In genomic region chr5:135363540-135363939, GRCm38 (mm10) we compare ENCODE assay signal across 9 mouse cellular contexts. TPM values are rescaled to one million over a fixed set of nuclear protein-coding genes. Genes with fewer than 3 reads are reported as not detected.
A peak's percentile ranks its signal among the peaks of the same experiment; 100 is the strongest.
DNase-seq lines count a peak whose midpoint lies in the region; ATAC-seq and TF ChIP-seq lines count a peak whose summit lies in the region.
"Had no signal": no experiment of that assay in that cellular context is flagged by ENCODE, and none has a peak within 500 bp of the region (broad histone marks: within the 10 kb centered on the region; RNA-seq: fewer than 3 reads in every experiment).

No protein-coding gene starts in this region.

- H3K79me2 ChIP-seq in MEL (ENCODE audit: control insufficient read depth, insufficient read depth, low read length, poor library complexity): no peaks in the 10 kb centered on the region

- no peaks in the 10 kb centered on the region for H3K4me1 ChIP-seq in intestine, postnatal 0 days (replicated peaks; ENCODE audit: control insufficient read depth, insufficient read depth, low read length)
- H3K4me1 ChIP-seq in intestine, embryonic 15.5 days (replicated peaks): no peaks in the 10 kb centered on the region
- H3K4me1 ChIP-seq in MEL (ENCODE audit: control insufficient read depth in 1 of 2, insufficient read depth in 2 of 2, low read length in 2 of 2): no peaks in the 10 kb centered on the region
- H3K4me1 ChIP-seq in liver, postnatal 0 days (ENCODE audit: insufficient read depth): no peaks in the 10 kb centered on the region
- H3K4me1 ChIP-seq: embryonic facial prominence, embryonic 12.5 days had no signal

- no peak overlapping the region for H3K27ac ChIP-seq in intestine, postnatal 0 days (ENCODE audit: low read depth, low read length)
- H3K27ac ChIP-seq in intestine, embryonic 15.5 days: no peak overlapping the region
- H3K27ac ChIP-seq in MEL (ENCODE audit: control insufficient read depth, low read depth, low read length): no peak overlapping the region
- H3K27ac ChIP-seq in liver, postnatal 0 days (ENCODE audit: low read depth): no peak overlapping the region
- H3K27ac ChIP-seq: embryonic facial prominence, embryonic 12.5 days had no signal

- no peak for ATAC-seq in intestine, postnatal 0 days
- ATAC-seq in intestine, embryonic 15.5 days: no peak
- no peak for ATAC-seq in liver, postnatal 0 days
- ATAC-seq in activated CD4-positive, CD25-positive, alpha-beta regulatory T cell, adult 4 months: no peak

- no peaks in the 10 kb centered on the region for H3K9me3 ChIP-seq in intestine, postnatal 0 days (ENCODE audit: control insufficient read depth)
- no peaks in the 10 kb centered on the region for H3K9me3 ChIP-seq in intestine, embryonic 15.5 days
- no peaks in the 10 kb centered on the region for H3K9me3 ChIP-seq in MEL (replicated peaks; ENCODE audit: insufficient read depth, low read length)
- no peaks in the 10 kb centered on the region for H3K9me3 ChIP-seq in liver, postnatal 0 days (ENCODE audit: low read length)
- H3K9me3 ChIP-seq: embryonic facial prominence, embryonic 12.5 days had no signal

- no peaks in the 10 kb centered on the region for H3K27me3 ChIP-seq in intestine, postnatal 0 days (replicated peaks; ENCODE audit: control insufficient read depth, insufficient read depth, low read length)
- H3K27me3 ChIP-seq in intestine, embryonic 15.5 days (replicated peaks): no peaks in the 10 kb centered on the region
- peaks cover 2% of the 10 kb centered on the region in 2 experiments; a peak in 3 of 4 replicates for H3K27me3 ChIP-seq in MEL (ENCODE audit: control insufficient read depth in 1 of 2, insufficient read depth in 2 of 2, low read length in 2 of 2)
- H3K27me3 ChIP-seq in liver, postnatal 0 days (ENCODE audit: insufficient read depth, low read length): no peaks in the 10 kb centered on the region
- H3K27me3 ChIP-seq: embryonic facial prominence, embryonic 12.5 days had no signal

- H3K4me2 ChIP-seq in intestine, postnatal 0 days (replicated peaks; ENCODE audit: low read depth): no peak overlapping the region
- H3K4me2 ChIP-seq in intestine, embryonic 15.5 days (replicated peaks): no peak overlapping the region
- H3K4me2 ChIP-seq in liver, postnatal 0 days (ENCODE audit: low read depth, low read length): no peak overlapping the region
- H3K4me2 ChIP-seq: embryonic facial prominence, embryonic 12.5 days had no signal

- H3K9ac ChIP-seq in intestine, postnatal 0 days (ENCODE audit: low read depth, low read length): no peak overlapping the region
- no peak overlapping the region for H3K9ac ChIP-seq in intestine, embryonic 15.5 days
- no peak overlapping the region for H3K9ac ChIP-seq in MEL (ENCODE audit: control insufficient read depth, low read depth, low read length, poor library complexity, severe bottlenecking)
- no peak overlapping the region for H3K9ac ChIP-seq in liver, postnatal 0 days (replicated peaks)
- H3K9ac ChIP-seq: embryonic facial prominence, embryonic 12.5 days had no signal

- H3K36me3 ChIP-seq in intestine, postnatal 0 days (ENCODE audit: control insufficient read depth, insufficient read depth): no peaks in the 10 kb centered on the region
- no peaks in the 10 kb centered on the region for H3K36me3 ChIP-seq in intestine, embryonic 15.5 days
- no peaks in the 10 kb centered on the region for H3K36me3 ChIP-seq in MEL (ENCODE audit: control insufficient read depth in 1 of 2, insufficient read depth in 2 of 2, low read length in 2 of 2)
- H3K36me3 ChIP-seq in liver, postnatal 0 days (replicated peaks; ENCODE audit: insufficient read depth, low read length): no peaks in the 10 kb centered on the region
- H3K36me3 ChIP-seq: embryonic facial prominence, embryonic 12.5 days had no signal

- TF ChIP-seq EP300 in MEL (IDR thresholded peaks at IDR 0.05; ENCODE audit: low read depth in 1 of 2, low read length in 2 of 2): no peak
- no peak for TF ChIP-seq EP300 in liver, postnatal 0 days (IDR thresholded peaks at IDR 0.05; ENCODE audit: low read depth)

- peak; percentile 80 for TF ChIP-seq CTCF in intestine, postnatal 0 days (IDR thresholded peaks at IDR 0.05; ENCODE audit: low read depth)
- peak in 2 of 3 experiments; percentile 44 to 51; a peak in 5 of 6 replicates for TF ChIP-seq CTCF in MEL (IDR thresholded peaks at IDR 0.05 in 2 of 3, conservative IDR thresholded peaks at IDR 0.05 in 1 of 3; ENCODE audit: control insufficient read depth in 1 of 3, insufficient read depth in 1 of 3, low read depth in 2 of 3, low read length in 3 of 3, poor library complexity in 1 of 3, severe bottlenecking in 1 of 3)
- peak; percentile 70 for TF ChIP-seq CTCF in liver, postnatal 0 days (IDR thresholded peaks at IDR 0.05; ENCODE audit: low read depth)

- no peak for TF ChIP-seq POLR2A in MEL (IDR thresholded peaks at IDR 0.05; ENCODE audit: control insufficient read depth in 1 of 2, insufficient read depth in 1 of 2, low read depth in 1 of 2, low read length in 2 of 2, poor library complexity in 1 of 2)

- H3K4me3 ChIP-seq in intestine, postnatal 0 days (ENCODE audit: low read depth, low read length): no peak overlapping the region
- no peak overlapping the region for H3K4me3 ChIP-seq in intestine, embryonic 15.5 days (replicated peaks)
- H3K4me3 ChIP-seq in MEL (ENCODE audit: control insufficient read depth in 1 of 2, insufficient read depth in 1 of 2, low read depth in 2 of 2, low read length in 2 of 2): no peak overlapping the region
- H3K4me3 ChIP-seq in liver, postnatal 0 days (ENCODE audit: low read depth, low read length): no peak overlapping the region
- H3K4me3 ChIP-seq: embryonic facial prominence, embryonic 12.5 days had no signal

- 29% methylated on average over 12 of the region's 12 CpGs for WGBS in intestine, postnatal 0 days
- WGBS in intestine, embryonic 15.5 days: 32% methylated on average over 12 of the region's 12 CpGs
- 31% methylated on average over 12 of the region's 12 CpGs for WGBS in liver, postnatal 0 days (ENCODE audit: insufficient replicate concordance)

- no peak for DNase-seq in MEL (ENCODE audit: low read depth, low spot score)
- peak; percentile 81 for DNase-seq in embryo, embryonic 10.5 days (ENCODE audit: low spot score)
- no peak for DNase-seq in liver, postnatal 0 days
- no peak for DNase-seq in urinary bladder, postnatal 10 days (ENCODE audit: low spot score)
- no peak for DNase-seq in left cerebral cortex, adult 9 months (ENCODE audit: low spot score in 2 of 2)

- no peak for TF ChIP-seq RAD21 in MEL (IDR thresholded peaks at IDR 0.05; ENCODE audit: low read depth, low read length)

TF ChIP-seq in MEL, 35 proteins besides CTCF, POLR2A, EP300 and RAD21:
- TF ChIP-seq SMC3 (IDR thresholded peaks at IDR 0.05; ENCODE audit: low read depth, low read length): peak; percentile 38; the same call in 1 of the 2 replicates
- no peak for TF ChIP-seq MAZ (IDR thresholded peaks at IDR 0.05; ENCODE audit: low read depth, low read length)

RNA-seq across cellular contexts. Expression of gene Nsun5, which starts 6.2 kb away (rescaled TPM):
- 9.8 and 12.0 TPM in 2 replicates for polyA plus RNA-seq in intestine, postnatal 0 days (2015; fragmentation: Nextera tagmentation; extraction: Ambion mirVana)
- polyA plus RNA-seq in intestine, embryonic 15.5 days (2015; fragmentation: Nextera tagmentation; extraction: Ambion mirVana): 30.2 and 35.8 TPM in 2 replicates
- total RNA-seq in MEL (2012; rRNA removed): 70.8 and 90.0 TPM in 2 replicates
- 100 to 1,000 TPM in 1 of 2 experiments, 10 to 100 TPM in 1; 97.5 to 178 TPM for polyA plus RNA-seq in MEL (2012; ENCODE audit: insufficient read depth in 1 of 2, insufficient read length in 2 of 2, low read depth in 1 of 2, low replicate concordance in 2 of 2, missing spikeins in 1 of 2)
- 9.4 and 10.0 TPM in 2 replicates for polyA plus RNA-seq in liver, postnatal 0 days (2015; fragmentation: Nextera tagmentation; extraction: Ambion mirVana)
- 10 to 100 TPM; 19.9 to 22.0 TPM for polyA plus RNA-seq in activated CD4-positive, CD25-positive, alpha-beta regulatory T cell, adult 4 months (2017; shearing (Covaris generic))

RNA-seq across cellular contexts. Expression of gene Trim50, which starts 10.4 kb away (rescaled TPM):
- polyA plus RNA-seq in intestine, postnatal 0 days (2015; fragmentation: Nextera tagmentation; extraction: Ambion mirVana): 0.24 and 0.30 TPM in 2 replicates
- 0.16 and 0.23 TPM in 2 replicates for polyA plus RNA-seq in intestine, embryonic 15.5 days (2015; fragmentation: Nextera tagmentation; extraction: Ambion mirVana)
- not detected in 2 replicates for total RNA-seq in MEL (2012; rRNA removed)
- not detected for polyA plus RNA-seq in MEL (2012; ENCODE audit: insufficient read depth in 1 of 2, insufficient read length in 2 of 2, low read depth in 1 of 2, low replicate concordance in 2 of 2, missing spikeins in 1 of 2)
- polyA plus RNA-seq in liver, postnatal 0 days (2015; fragmentation: Nextera tagmentation; extraction: Ambion mirVana): not detected in 2 replicates
- polyA plus RNA-seq in activated CD4-positive, CD25-positive, alpha-beta regulatory T cell, adult 4 months (2017; shearing (Covaris generic)): under 1 TPM in 1 of 2 experiments, not detected in 1; 0.22 TPM
- polyA plus RNA-seq: embryonic facial prominence, embryonic 12.5 days had no signal

RNA-seq across cellular contexts. Expression of gene Fkbp6, which starts 13.7 kb away (rescaled TPM):
- 0.12 and 0.34 TPM in 2 replicates for polyA plus RNA-seq in intestine, postnatal 0 days (2015; fragmentation: Nextera tagmentation; extraction: Ambion mirVana)
- polyA plus RNA-seq in intestine, embryonic 15.5 days (2015; fragmentation: Nextera tagmentation; extraction: Ambion mirVana): 0.40 and 0.56 TPM in 2 replicates
- 0.19 TPM in 1 of 2 replicates, not detected in the other for total RNA-seq in MEL (2012; rRNA removed)
- under 1 TPM in 1 of 2 experiments, not detected in 1; 0.10 TPM for polyA plus RNA-seq in MEL (2012; ENCODE audit: insufficient read depth in 1 of 2, insufficient read length in 2 of 2, low read depth in 1 of 2, low replicate concordance in 2 of 2, missing spikeins in 1 of 2)
- polyA plus RNA-seq in liver, postnatal 0 days (2015; fragmentation: Nextera tagmentation; extraction: Ambion mirVana): not detected in 2 replicates
- polyA plus RNA-seq in activated CD4-positive, CD25-positive, alpha-beta regulatory T cell, adult 4 months (2017; shearing (Covaris generic)): not detected
- polyA plus RNA-seq: embryonic facial prominence, embryonic 12.5 days had no signal

RNA-seq across cellular contexts. Expression of gene Pom121, which starts 30.8 kb away (rescaled TPM):
- 5.2 and 5.3 TPM in 2 replicates for polyA plus RNA-seq in intestine, postnatal 0 days (2015; fragmentation: Nextera tagmentation; extraction: Ambion mirVana)
- polyA plus RNA-seq in intestine, embryonic 15.5 days (2015; fragmentation: Nextera tagmentation; extraction: Ambion mirVana): 10.6 and 11.0 TPM in 2 replicates
- 10.2 and 12.4 TPM in 2 replicates for total RNA-seq in MEL (2012; rRNA removed)
- polyA plus RNA-seq in MEL (2012; ENCODE audit: insufficient read depth in 1 of 2, insufficient read length in 2 of 2, low read depth in 1 of 2, low replicate concordance in 2 of 2, missing spikeins in 1 of 2): 10 to 100 TPM; 51.8 to 81.1 TPM
- polyA plus RNA-seq in liver, postnatal 0 days (2015; fragmentation: Nextera tagmentation; extraction: Ambion mirVana): 3.2 and 3.5 TPM in 2 replicates
- polyA plus RNA-seq in activated CD4-positive, CD25-positive, alpha-beta regulatory T cell, adult 4 months (2017; shearing (Covaris generic)): 10 to 100 TPM; 10.8 to 17.4 TPM
